Mouse (Mus musculus) retina, embryonic 14.5 days (tissue): ENCODE data around the gene Ndufs2.

Experiments used
- DNase-seq: peaks from one replicate; pipeline ENCODE4 v3.0.0-alpha.2; 2015; ENCODE audit warnings: low spot score

The Ndufs2 gene

DNA sequence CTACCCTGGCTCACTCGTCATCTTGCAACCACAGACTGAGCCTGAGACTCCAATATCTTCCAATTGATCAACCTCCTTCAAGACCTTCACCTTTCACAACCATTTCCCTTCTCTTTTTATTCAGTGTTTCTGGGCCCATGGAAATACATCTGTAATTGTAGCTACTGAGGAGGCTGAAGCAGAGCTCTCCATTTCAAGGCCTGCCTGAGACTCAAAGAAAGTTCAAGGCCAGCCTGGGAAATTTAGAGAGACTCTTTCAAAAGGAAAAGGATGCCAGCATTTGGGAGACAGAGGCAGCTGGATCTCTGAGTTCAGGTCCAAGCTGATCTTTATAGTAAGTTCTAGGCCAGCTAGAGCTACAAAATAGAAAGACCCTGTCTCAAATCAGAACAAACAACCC lies 23.3 kb downstream of the Ndufs2 start:
- no peak for DNase-seq

DNA sequence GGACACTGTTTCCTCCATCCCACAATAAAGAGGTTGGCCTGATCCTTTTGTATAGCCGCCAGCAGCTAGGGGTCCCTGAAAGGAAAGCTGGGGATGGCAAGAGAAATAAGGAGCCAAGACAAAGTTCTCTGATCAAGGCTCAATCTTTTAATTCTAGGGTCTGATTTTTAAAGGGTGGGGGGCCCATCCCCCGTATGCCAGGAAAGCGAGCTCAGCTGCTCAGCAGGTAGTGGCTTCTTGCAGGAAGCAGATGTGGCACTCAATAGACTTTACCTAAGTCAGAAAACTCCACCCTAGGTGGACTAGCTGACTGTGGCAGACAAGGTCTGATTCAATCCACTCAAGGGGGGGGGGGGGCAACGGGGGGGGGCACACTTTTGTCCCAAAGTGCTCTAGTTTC lies 24.4 kb downstream of the Ndufs2 start:
- DNase-seq: no peak

DNA sequence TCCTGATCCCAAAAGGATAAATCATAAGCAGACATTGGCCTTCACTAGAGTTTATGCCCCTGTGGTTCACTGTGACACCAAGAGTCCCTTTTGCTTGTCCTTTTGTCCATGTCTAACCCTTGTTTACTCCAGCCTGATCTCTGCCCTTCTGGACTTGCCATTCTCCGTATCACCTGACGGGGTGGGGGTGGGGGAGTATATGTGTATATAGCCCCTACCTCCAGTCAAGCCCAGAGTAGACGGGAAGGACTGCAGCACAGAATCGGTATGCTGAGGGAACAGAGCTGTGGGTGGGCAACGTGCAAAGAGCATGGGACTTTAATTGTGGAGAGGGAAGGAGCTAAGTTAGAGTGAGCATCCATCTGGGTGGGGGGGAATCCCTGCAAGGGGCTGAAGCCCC lies 26.3 kb downstream of the Ndufs2 start, which contains the start of gene Apoa2:
Apoa2 (plus strand) TSS at position 198 of the 400 bp plus-strand sequence.
- no peak for DNase-seq

DNA sequence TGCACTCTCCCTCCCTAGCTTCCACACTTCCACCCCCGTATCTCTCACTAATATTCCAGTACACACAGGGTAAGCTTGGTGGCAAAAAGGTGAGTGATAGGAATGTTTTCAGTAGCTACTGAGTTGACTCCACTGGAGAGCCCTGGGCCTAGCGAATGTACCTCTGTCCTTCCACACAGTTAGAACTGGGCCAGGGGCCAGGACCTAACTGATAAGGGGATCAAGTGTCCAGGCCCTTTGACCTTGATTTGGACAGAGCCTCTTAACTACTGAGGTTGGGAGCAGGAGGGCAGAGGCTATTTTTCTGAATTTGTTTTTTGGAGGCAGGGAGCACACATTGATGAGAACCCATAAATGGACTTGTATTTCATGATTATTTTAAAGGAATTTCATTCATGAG lies 27.4 kb downstream of the Ndufs2 start:
- DNase-seq: no peak

DNA sequence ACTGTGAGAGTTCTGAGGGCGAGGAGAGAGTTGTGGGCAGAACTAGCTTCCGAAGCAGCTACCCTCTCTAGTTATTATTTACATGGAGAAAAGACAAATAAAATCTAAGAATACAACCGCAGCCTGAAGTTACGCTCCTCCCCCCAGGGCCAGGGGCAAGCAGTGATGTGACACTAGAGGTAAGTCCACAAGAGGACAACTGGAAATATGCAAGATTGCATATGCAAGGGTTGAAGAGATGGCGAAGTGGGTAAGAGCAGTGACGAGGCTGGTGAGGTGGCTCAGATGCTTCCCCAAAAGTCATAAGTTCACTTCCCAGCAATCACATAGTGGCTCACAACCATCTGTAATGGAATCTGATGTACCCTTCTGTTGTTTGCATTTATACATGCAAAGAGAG lies 28.0 kb downstream of the Ndufs2 start:
- no peak for DNase-seq

DNA sequence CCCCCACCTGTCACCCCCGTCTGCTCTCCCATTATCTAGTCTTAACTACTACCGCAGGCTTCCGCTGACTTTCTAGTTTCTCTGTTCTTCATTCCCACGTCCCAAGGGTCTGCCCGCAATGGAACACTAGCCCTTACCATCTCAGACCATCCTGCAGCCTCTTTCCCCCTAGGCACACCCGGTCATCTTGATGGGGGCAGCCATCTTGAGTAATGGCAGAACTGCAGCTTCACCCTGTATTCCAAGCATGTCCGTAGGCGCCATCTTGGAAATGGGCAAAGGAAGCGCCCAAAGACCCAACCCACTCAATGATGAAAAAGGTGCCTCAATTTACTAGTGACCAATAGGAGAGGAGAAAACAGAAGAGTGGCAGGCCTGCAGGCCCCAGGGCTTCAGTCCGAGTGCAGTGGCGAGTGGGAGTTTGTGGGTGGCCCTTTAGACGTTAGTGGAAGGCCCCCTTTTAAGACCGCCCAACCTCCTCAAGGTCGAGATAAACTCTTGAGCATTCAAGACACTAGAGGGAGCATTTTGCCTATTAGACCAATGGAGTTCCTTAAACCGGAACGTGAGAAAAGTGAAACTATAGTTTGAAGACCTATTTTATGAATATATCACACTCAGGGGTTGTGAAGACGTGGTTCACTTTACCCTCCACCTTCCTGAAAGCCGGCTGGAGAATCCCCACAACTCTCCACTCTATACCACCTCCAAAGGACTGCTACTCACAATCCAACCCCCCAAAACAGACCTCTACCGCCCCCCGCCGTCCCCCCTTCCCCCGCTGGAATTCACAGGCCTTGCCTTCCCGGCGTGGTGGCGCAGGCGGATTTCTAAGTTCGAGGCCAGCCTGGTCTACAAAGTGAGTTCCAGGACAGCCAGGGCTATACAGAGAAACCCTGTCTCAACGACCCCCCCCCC lies 28.7 kb downstream of the Ndufs2 start, which contains the start of gene Tomm40l:
Tomm40l (minus strand) TSS at position 277 of the 918 bp plus-strand sequence.
- DNase-seq: peak; percentile 96

DNA sequence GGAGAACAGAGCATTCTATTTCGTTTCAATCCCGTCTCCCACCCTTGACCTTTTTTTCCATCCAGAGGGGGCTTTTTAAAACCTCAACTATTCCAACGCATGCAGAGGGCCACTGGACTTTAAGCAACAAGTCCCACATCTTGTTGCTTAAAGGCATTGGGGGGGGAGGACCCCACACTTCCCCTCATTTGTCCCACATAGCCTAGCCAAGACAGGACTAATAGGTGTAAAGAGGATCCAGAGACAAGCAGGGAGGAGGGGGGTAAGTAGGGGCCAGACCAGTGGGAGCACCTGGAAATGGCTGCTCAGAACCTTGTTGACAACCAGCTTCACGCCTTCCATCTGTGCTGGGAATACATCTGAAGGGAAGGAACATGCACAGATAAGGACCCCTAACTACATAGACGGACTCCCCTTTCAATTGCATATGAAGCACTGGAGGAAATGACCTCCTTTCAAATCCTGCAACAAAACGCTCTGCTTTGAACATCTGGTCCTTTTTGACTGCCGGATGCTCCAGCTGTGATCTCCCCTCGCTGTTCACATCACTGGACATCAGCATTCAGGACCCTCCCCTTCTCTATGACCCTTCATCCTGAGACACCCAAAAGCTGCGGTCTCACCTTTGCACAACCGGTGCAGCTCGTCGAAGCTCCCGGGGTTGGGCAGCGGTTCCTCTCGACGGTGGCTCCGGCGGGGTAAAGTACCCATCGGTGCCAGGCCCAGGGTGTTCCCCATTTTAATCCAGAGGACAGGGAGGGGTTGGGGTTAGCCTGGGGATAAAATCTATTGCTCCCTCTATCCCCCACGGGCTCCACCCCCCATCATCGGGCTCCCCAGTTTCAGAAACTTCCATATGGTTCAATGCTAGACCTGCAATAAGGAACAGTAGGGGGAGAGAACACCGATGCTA lies 29.7 kb downstream of the Ndufs2 start:
- peak; percentile 21 for DNase-seq

DNA sequence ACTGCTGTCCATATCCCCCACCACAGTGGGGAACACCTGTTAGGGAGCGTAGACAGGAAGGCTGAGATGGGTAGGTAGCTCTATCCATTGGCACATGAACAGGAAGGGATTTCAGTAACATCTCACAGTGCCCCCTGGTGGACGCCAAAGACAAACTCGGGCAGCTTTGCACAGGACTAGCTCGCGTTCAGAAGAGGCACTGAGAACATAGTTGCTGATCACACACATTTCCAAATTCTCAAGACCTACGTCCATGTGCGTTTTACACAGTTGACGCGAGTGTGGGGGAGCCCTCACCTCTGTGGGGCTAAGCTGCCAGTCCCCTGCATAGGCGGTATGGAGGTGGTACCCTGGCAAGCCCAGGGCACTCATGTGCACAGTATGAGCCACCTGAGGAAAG lies 30.3 kb downstream of the Ndufs2 start:
- DNase-seq: peak; percentile 89

DNA sequence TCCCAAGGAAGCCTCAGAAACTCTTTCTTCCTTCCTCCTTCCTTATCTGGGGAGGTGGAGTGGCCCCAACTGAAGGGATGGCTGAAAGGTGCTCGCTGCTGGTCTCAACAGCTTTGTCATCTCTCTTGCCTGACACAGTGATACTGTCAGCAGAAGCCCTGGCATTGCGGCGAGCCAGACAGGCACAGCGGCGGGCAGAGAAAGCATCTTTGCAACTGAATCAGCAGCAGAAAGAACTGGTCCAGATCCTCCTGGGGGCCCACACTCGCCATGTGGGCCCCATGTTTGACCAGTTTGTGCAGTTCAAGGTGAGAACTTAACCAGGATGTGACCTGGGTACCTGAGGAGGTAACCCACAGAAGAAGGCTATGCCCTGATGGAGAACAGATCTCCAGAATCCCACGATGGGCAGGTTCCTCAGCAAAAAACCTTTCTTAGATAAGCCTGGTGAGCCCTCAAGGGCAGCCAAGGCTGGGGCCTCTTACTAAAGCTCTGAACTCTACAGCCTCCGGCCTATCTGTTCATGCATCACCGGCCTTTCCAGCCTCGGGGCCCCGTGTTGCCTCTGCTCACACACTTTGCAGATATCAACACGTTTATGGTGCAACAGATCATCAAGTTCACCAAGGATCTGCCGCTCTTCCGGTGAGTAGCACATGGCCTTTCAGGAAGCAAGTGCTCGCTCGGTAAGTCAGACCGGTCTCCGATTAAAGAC lies 34.8 kb downstream of the Ndufs2 start:
- DNase-seq: no peak

DNA sequence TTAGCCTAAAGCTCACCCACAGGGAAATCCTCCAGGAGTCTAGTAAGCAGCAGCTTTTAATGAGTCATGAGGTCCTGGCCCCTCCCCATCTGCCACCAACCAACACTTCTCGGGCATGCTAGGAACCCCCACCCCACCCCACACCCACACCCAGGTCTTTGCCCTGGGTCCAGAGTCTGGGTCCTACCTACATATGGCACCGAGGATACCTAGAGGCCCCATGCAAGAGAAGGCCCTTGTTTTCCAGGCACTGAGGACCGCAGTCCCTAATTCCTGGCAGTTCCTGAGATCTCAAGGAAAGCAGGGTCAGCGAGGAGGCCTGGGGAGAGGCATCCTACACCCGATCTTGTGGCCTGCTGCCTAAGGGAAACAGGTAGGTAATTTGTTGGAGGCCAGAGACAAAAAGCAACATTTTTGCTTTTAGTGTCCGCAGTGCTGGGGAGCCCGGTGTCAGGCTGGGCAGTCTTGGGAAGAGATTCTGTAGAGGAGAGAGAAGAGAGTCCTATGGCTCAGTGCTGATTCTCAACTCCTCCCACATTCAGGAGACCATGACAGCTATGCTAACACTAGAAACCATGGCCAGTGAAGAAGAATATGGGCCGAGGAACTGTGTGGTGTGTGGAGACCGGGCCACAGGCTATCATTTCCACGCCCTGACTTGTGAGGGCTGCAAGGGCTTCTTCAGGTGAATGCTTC lies 37.2 kb downstream of the Ndufs2 start, which contains the start of gene Nr1i3:
Nr1i3 (plus strand) TSS at position 170 of the 696 bp plus-strand sequence.
- DNase-seq: no peak

DNA sequence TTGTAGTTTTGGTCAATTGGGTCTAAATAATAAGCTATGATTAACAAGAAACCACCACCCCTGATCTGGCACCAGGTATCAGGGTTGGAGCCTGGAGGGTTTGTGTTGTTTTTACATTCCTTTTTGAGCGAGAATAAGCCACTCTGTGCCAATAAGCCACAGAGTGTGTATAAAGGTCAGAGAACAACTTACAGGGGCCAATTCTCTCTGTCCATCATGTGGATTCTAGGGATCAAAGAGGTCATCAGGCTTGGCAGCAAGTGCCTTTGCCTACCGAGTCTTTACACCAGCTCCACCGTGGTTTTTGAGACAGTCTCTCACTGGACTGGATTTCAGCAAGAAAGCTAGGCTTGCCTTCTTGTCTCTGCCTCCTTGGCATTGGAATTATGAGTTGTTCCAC lies 38.3 kb downstream of the Ndufs2 start:
- no peak for DNase-seq

DNA sequence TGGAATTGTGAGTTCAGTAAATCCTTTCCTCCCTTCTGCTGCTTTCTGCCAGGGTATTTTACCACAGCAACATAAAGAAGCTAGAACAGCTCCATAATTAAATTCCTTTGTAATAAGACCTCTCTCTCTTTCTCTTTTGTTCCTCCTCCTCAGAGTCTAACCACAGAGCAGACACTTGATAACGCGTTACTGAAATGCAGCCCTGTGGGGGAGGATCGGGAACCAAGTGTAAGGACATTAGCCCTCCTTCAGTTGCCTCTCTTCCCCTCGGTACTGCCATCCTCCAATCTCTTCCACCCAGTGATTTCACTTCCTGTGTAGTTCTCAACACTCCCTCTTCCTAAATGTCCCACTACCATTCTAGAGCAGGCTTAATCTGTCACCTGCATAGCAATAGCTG lies 41.8 kb downstream of the Ndufs2 start:
- no peak for DNase-seq

DNA sequence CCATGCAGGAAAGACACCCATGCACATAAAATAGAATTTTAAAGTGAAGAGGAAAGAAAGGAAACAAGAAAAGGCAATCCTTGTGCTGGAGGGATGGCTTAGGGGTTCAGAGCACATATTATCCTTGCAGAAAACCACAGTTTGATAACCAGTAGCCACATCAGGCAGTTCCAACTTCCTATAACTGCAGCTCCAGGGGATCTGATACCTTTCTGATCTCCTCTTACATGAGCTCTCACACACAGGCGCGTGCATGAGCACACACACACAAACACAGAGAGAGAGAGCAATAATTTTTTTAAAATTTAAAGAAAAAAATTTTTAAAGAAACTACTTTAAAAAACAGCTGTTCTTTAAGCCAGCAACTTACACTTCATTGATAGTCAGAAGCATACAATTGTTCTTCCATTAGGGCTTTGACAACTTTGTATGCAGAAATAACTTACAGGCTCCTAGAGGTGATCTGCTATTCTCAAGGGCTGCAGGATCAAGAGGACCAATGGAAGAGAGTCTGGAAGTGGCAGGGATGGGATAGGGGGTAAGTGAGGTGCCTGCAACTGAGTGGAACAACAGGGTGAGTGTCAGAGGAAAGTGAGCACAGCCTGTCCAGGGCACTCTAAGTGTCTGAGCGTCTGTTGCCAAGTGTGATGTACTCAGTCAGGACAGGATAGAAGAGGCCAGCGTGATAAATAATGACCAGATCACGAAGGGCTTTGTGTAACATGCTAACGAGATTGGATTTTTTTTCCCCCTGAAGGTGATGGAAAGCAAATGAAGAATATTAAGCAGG lies 45.3 kb downstream of the Ndufs2 start:
- DNase-seq: no peak

DNA sequence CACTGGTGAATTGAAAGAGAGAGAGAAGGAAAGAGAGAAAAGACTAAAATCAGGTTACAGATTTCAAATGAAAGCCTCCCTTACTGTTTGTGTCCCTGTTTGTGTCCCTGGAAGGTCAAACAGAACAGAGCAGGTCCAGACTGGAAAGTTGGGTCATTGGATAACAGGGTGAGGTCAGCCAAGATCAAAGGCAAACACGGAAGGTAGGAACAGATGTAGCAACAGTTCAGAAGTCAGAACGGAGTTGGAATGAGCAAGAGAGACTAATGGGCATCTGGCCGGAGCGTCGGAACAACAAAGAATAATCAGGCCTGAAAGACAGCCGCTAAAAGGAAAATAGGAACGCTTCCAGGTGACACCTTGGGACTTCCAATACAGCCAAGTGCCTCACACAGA lies 46.9 kb downstream of the Ndufs2 start:
- no peak for DNase-seq

DNA sequence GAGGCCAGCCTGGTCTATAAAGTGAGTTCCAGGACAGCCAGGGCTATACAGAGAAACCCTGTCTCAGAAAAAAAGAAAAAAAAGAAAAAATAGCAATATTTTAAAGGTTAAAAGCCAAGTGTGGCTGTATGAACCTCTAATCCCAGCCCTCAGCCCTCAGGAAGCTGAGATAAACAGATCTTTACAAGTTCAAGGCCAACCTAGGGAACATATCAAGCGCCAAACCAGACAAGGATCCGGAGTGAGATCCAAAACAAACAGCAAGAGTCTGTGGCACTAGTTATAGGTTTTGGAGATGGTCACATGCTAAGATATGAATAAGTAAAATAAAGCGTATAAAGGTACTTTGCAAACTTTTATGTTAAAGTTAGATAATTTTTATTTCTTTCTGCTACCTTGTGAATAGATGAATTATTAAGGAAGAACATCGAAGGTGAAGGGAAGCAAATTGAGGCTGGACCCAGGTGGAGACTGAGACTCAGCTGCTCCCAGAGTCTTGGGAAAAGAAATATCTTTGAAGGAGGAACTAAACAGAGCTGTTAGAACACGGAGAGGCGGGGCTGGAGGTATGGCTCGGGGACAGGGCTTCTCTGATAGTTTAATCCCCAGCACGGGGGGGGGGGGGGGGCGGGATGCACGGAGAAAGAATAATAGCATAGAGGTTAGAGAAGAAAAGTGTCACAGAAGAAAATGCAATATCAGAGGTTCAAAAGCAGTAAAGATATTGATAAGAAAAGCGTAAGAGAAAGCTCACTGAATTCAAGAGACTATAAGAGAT lies 47.5 kb downstream of the Ndufs2 start:
- DNase-seq: no peak

DNA sequence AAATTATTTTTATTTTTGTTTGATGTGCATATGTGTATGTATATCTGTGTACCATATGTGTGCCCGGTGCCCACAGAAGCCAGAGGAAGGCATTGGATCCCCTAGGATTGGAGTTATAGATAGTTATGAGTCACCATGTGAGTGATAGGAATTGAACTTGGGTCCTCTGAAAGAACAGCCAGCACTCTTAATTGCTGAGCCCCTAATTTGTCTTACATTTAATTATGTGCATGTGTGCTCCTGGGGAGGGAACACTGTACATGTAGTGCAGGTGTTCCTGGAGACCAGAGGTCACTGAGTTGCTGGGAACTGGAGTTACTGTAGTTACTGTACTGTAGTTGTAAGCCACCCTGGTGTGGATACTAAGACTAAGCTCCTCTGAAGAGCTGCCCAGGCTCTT lies 50.4 kb downstream of the Ndufs2 start:
- DNase-seq: no peak

DNA sequence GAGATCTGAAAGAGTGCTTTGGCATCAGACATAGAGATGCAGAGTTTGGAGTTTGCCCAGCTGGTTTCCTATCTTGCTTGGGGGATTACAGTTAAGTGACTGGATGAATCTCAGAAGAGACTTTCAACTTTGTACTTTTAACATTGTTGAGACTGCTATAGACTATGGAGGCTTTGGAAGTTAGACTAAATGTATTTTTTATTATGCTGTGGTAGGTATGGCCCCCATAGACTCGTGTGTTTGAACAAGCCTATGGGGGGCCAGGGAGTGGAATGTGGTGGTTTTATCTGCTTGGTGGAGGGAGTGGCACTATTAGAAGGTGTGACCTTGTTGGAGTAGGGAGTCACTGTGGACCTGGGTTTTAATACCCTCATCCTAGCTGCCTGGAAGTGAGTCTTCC lies 51.7 kb downstream of the Ndufs2 start:
- DNase-seq: no peak

DNA sequence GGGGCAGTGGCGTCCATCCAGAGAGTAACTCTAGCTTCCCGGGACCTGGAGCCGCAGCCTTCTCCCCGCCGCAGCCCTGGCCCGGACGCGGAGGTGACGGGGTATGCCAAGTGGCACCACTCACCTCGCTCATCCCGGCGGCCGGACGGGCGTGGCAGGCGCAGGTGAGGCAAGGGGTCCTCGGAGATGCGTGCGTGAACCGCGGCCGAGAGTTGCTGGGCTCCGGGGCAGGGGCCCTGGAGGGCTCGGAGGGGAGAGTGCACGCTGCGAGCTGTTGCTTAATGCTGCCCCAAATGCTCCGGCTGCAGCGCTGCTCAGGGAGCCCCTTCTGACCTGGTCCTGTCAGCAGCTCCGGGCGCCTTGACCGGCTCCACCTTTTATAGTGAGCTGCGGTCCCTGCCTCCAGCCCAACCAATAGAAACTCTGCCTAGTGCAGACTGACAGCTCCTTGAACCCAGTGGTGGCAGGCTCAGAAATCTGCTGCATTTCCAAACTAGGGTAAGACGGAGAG lies 55.2 kb downstream of the Ndufs2 start, which contains the start of gene Pcp4l1:
Pcp4l1 (minus strand) TSS at position 382 of the 511 bp plus-strand sequence.
- peak; percentile 77 for DNase-seq

DNA sequence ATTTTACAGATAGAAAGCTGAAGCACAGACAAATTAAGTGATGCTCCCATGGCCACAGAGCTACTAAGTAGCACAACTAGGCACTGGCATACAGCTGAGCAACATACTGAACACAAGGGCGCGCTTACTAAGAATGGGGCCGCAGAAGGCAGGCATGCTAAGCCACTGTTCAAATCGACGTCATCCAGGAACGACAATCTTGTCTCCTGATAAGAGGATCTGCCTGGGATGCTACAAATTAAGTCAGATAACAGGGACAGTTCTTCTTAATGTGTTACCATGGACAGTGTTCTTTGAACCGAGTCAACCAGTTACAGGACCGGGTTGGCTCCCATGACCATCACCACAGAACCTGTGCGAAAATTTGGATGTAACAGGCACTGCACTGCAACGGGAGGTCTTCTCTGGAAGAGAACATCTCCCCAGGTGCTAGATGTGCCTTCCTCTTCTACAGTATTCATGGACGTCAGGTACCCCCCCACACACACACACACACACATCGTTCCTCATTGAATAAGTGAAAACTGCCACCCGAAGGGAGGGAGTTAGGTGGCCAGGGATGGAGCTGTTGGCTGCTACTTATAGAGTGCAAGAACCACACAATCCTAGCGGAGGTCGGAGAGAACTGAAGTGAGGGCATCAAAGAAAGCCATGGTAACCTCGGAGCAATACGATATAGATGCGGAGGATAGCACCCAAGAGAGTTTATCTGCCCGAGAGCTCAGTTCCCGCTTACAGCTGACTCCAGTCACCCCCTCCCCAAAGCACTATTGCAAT lies 56.0 kb downstream of the Ndufs2 start:
- DNase-seq: peak; percentile 18
